Mouse (Mus musculus): ENCODE results near the gene Stox2. TPM values are rescaled to one million over a fixed set of nuclear protein-coding genes. Genes with fewer than 3 reads are reported as not detected.

Stox2 gene
- polyA plus RNA-seq, 1 experiment from 2014 or later, result 35.7 TPM

GRCm38 (mm10) chr8:47371081-47371480 lies 75.1 kb downstream of the Stox2 start:
- H3K4me3 ChIP-seq, result no peak overlapping the region
- H3K9me3 ChIP-seq, result peaks cover 6% of the 10 kb centered on the region; the same call in 1 of the 2 replicates
- no peak overlapping the region for H3K9ac ChIP-seq
- ATAC-seq (ENCODE audit: low FRiP score, low read depth), result peak; percentile 54; the same call in 1 of the 2 replicates
- H3K27me3 ChIP-seq (replicated peaks), result no peaks in the 10 kb centered on the region
- no peak overlapping the region for H3K27ac ChIP-seq
- 57% methylated on average over 3 of the region's 3 CpGs for WGBS
- no peak overlapping the region for H3K4me2 ChIP-seq (replicated peaks)
- H3K4me1 ChIP-seq, result 0 out of 2 replicates have a peak, but pooled peaks cover 4% of the 10 kb centered on the region
- no peaks in the 10 kb centered on the region for H3K36me3 ChIP-seq

GRCm38 (mm10) chr8:47370421-47371080 lies 75.6 kb downstream of the Stox2 start:
- no peaks in the 10 kb centered on the region for H3K27me3 ChIP-seq (replicated peaks)
- WGBS, result 30% methylated on average over 15 of the region's 15 CpGs
- no peak overlapping the region for H3K4me2 ChIP-seq (replicated peaks)
- H3K9me3 ChIP-seq, result peaks cover 6% of the 10 kb centered on the region; the same call in 1 of the 2 replicates
- H3K36me3 ChIP-seq, result no peaks in the 10 kb centered on the region
- 0 out of 2 replicates have a peak, but pooled peaks cover 4% of the 10 kb centered on the region for H3K4me1 ChIP-seq
- peak; percentile 70 for ATAC-seq (ENCODE audit: low FRiP score, low read depth)
- no peak overlapping the region for H3K4me3 ChIP-seq
- H3K27ac ChIP-seq, result no peak overlapping the region
- H3K9ac ChIP-seq, result no peak overlapping the region

- Histone ChIP-seq H3K27me3 (replicated peaks) (no peaks in the 10 kb centered on the region), H3K4me1 (0 out of 2 replicates have a peak, but pooled peaks cover 4% of the 10 kb centered on the region), H3K4me3 (no peak overlapping the region), H3K27ac (no peak overlapping the region), H3K36me3 (no peaks in the 10 kb centered on the region), H3K9me3 (peaks cover 6% of the 10 kb centered on the region; the same call in 1 of the 2 replicates), H3K9ac (no peak overlapping the region), H3K4me2 (replicated peaks) (no peak overlapping the region)
- no peak for ATAC-seq (ENCODE audit: low FRiP score, low read depth)
- 91% methylated on average over 15 of the region's 15 CpGs for WGBS
Measured at GRCm38 (mm10) chr8:47369949-47370348, 76.2 kb downstream of the Stox2 start.

- Histone ChIP-seq H3K27me3 (replicated peaks) (no peaks in the 10 kb centered on the region), H3K36me3 (no peaks in the 10 kb centered on the region), H3K9ac (no peak overlapping the region), H3K27ac (no peak overlapping the region), H3K4me2 (replicated peaks) (no peak overlapping the region), H3K4me1 (0 out of 2 replicates have a peak, but pooled peaks cover 4% of the 10 kb centered on the region), H3K4me3 (no peak overlapping the region), H3K9me3 (peaks cover 6% of the 10 kb centered on the region; the same call in 1 of the 2 replicates)
- WGBS, result 74% methylated on average over 16 of the region's 16 CpGs
- ATAC-seq (ENCODE audit: low FRiP score, low read depth), result no peak
Measured at GRCm38 (mm10) chr8:47369044-47369769, 77.0 kb downstream of the Stox2 start.

- no peaks in the 10 kb centered on the region for H3K36me3 ChIP-seq
- 76% methylated on average over 6 of the region's 6 CpGs for WGBS
Measured at GRCm38 (mm10) chr8:47367029-47367428, 79.1 kb downstream of the Stox2 start.

GRCm38 (mm10) chr8:47363271-47363670 lies 82.9 kb downstream of the Stox2 start:
- Histone ChIP-seq H3K27me3 (replicated peaks) (no peaks in the 10 kb centered on the region), H3K4me2 (replicated peaks) (no peak overlapping the region), H3K9ac (no peak overlapping the region), H3K4me3 (no peak overlapping the region), H3K36me3 (no peaks in the 10 kb centered on the region), H3K4me1 (no peaks in the 10 kb centered on the region), H3K27ac (no peak overlapping the region), H3K9me3 (peaks cover 6% of the 10 kb centered on the region; the same call in 1 of the 2 replicates)
- ATAC-seq (ENCODE audit: low FRiP score, low read depth), result no peak
- WGBS, result 70% methylated on average over 8 of the region's 8 CpGs

More at GRCm38 (mm10) chr8:47367029-47367428, 79.1 kb downstream of the Stox2 start:
- Histone ChIP-seq H3K4me3 (no peak overlapping the region), H3K9ac (no peak overlapping the region), H3K27me3 (replicated peaks) (no peaks in the 10 kb centered on the region), H3K9me3 (peaks cover 6% of the 10 kb centered on the region; the same call in 1 of the 2 replicates), H3K4me1 (0 out of 2 replicates have a peak, but pooled peaks cover 4% of the 10 kb centered on the region), H3K27ac (no peak overlapping the region), H3K4me2 (replicated peaks) (no peak overlapping the region)
- ATAC-seq (ENCODE audit: low FRiP score, low read depth), result no peak

- Histone ChIP-seq H3K4me3 (no peak overlapping the region), H3K9ac (no peak overlapping the region), H3K27ac (no peak overlapping the region), H3K9me3 (no peaks in the 10 kb centered on the region), H3K4me2 (replicated peaks) (no peak overlapping the region), H3K27me3 (replicated peaks) (no peaks in the 10 kb centered on the region; the same call in 1 of the 2 replicates), H3K4me1 (no peaks in the 10 kb centered on the region; the same call in 1 of the 2 replicates), H3K36me3 (no peaks in the 10 kb centered on the region)
- 75% methylated on average over 8 of the region's 8 CpGs for WGBS
- no peak for ATAC-seq (ENCODE audit: low FRiP score, low read depth)
Measured at GRCm38 (mm10) chr8:47355340-47355906, 90.7 kb downstream of the Stox2 start.

- no peaks in the 10 kb centered on the region for H3K36me3 ChIP-seq
- no peak overlapping the region for H3K9ac ChIP-seq
- no peaks in the 10 kb centered on the region; the same call in 1 of the 2 replicates for H3K27me3 ChIP-seq (replicated peaks)
- WGBS, result 83% methylated on average over 12 of the region's 12 CpGs
- no peak overlapping the region for H3K4me3 ChIP-seq
- no peak for ATAC-seq (ENCODE audit: low FRiP score, low read depth)
- H3K4me1 ChIP-seq, result no peaks in the 10 kb centered on the region; the same call in 1 of the 2 replicates
- no peaks in the 10 kb centered on the region for H3K9me3 ChIP-seq
- no peak overlapping the region for H3K27ac ChIP-seq
- H3K4me2 ChIP-seq (replicated peaks), result no peak overlapping the region
Measured at GRCm38 (mm10) chr8:47354523-47355168, 91.5 kb downstream of the Stox2 start.

- H3K4me2 ChIP-seq (replicated peaks), result no peak overlapping the region
- no peak overlapping the region for H3K27ac ChIP-seq
- peaks cover 6% of the 10 kb centered on the region; the same call in 1 of the 2 replicates for H3K27me3 ChIP-seq (replicated peaks)
- no peaks in the 10 kb centered on the region for H3K9me3 ChIP-seq
- H3K4me1 ChIP-seq, result peaks cover 6% of the 10 kb centered on the region; the same call in 1 of the 2 replicates
- no peak overlapping the region for H3K4me3 ChIP-seq
- ATAC-seq (ENCODE audit: low FRiP score, low read depth), result no peak
- no peaks in the 10 kb centered on the region for H3K36me3 ChIP-seq
- H3K9ac ChIP-seq, result no peak overlapping the region
- WGBS, result 50% methylated on average over 21 of the region's 21 CpGs
Measured at GRCm38 (mm10) chr8:47351914-47352701, 94.1 kb downstream of the Stox2 start.

GRCm38 (mm10) chr8:47349082-47349481 lies 97.1 kb downstream of the Stox2 start:
- peaks cover 12% of the 10 kb centered on the region; the same call in 1 of the 2 replicates for H3K27me3 ChIP-seq (replicated peaks)
- no peaks in the 10 kb centered on the region for H3K9me3 ChIP-seq
- H3K36me3 ChIP-seq, result no peaks in the 10 kb centered on the region
- no peak overlapping the region for H3K4me2 ChIP-seq (replicated peaks)
- no peak overlapping the region for H3K9ac ChIP-seq
- H3K4me3 ChIP-seq, result no peak overlapping the region
- ATAC-seq (ENCODE audit: low FRiP score, low read depth), result no peak
- 57% methylated on average over 8 of the region's 8 CpGs for WGBS
- peaks cover 14% of the 10 kb centered on the region for H3K4me1 ChIP-seq
- no peak overlapping the region for H3K27ac ChIP-seq

- peaks cover 14% of the 10 kb centered on the region for H3K4me1 ChIP-seq
- no peak overlapping the region for H3K4me2 ChIP-seq (replicated peaks)
- ATAC-seq (ENCODE audit: low FRiP score, low read depth), result no peak
- H3K9ac ChIP-seq, result no peak overlapping the region
- peaks cover 18% of the 10 kb centered on the region for H3K27me3 ChIP-seq (replicated peaks)
- no peak overlapping the region for H3K4me3 ChIP-seq
- H3K36me3 ChIP-seq, result no peaks in the 10 kb centered on the region
- WGBS, result 49% methylated on average over 6 of the region's 6 CpGs
- H3K9me3 ChIP-seq, result no peaks in the 10 kb centered on the region
- H3K27ac ChIP-seq, result no peak overlapping the region
Measured at GRCm38 (mm10) chr8:47347809-47348208, 98.4 kb downstream of the Stox2 start.
